Mouse (Mus musculus) lung, embryonic 16.5 days (tissue): Measurements from ENCODE around the gene Map4k4. TPM values are rescaled to one million over a fixed set of nuclear protein-coding genes. Genes with fewer than 3 reads are reported as not detected.

ENCODE experiments used
- ATAC-seq: fragments of 200-750 bp; cut with Nextera tagmentation; 2 replicates; pipeline ENCODE4 v1.8.0; 2017; ENCODE audit warnings: low read depth, mild to moderate bottlenecking, moderate library complexity
- H3K27ac ChIP-seq: fragments of 300-500 bp; sonication (generic); 2 replicates; pipeline ENCODE4 v1.5.1; 2014; ENCODE audit warnings: mild to moderate bottlenecking, control low read depth, low read length
- H3K27me3 ChIP-seq: fragments of 300-500 bp; sonication (generic); 2 replicates; pipeline ENCODE4 v1.6.1; 2014; ENCODE audit warnings: low read depth, low read length, mixed read lengths; ENCODE audit not compliant: control insufficient read depth, insufficient read depth
- H3K36me3 ChIP-seq: fragments of 300-500 bp; sonication (generic); 2 replicates; pipeline ENCODE4 v1.6.1; 2014; ENCODE audit warnings: low read length; ENCODE audit not compliant: control insufficient read depth, insufficient read depth
- H3K4me1 ChIP-seq: fragments of 300-500 bp; sonication (generic); replicated peaks from 2 replicates; pipeline ENCODE4 v1.6.1; 2014; ENCODE audit warnings: low read length, mixed read lengths; ENCODE audit not compliant: control insufficient read depth, insufficient read depth
- H3K4me2 ChIP-seq: fragments of 300-500 bp; sonication (generic); 2 replicates; pipeline ENCODE4 v1.6.1; 2014; ENCODE audit warnings: low read depth, low read length, control low read depth
- H3K4me3 ChIP-seq: fragments of 300-500 bp; sonication (generic); 2 replicates; pipeline ENCODE4 v1.5.1; 2014; ENCODE audit warnings: mild to moderate bottlenecking, low read length, control low read depth
- H3K9ac ChIP-seq: fragments of 300-500 bp; sonication (generic); 2 replicates; pipeline ENCODE4 v1.6.1; 2014; ENCODE audit warnings: low read length, control low read depth
- H3K9me3 ChIP-seq: fragments of 300-500 bp; sonication (generic); 2 replicates; pipeline ENCODE4 v1.6.1; 2016; ENCODE audit warnings: low read length; ENCODE audit not compliant: control insufficient read depth
- WGBS: fragments of 180-500 bp; shearing (Covaris S2); extraction: QIAGEN DNeasy Blood & Tissue Kit; methylation state at CpG from one replicate; pipeline ENCODE4 v1.1.7; 2014; 5-methylcytosine and 5-hydroxymethylcytosine counted together
- polyA plus RNA-seq: library from polyadenylated mRNA; unstranded; fragments of >200 nt; fragmentation: Nextera tagmentation; extraction: Ambion mirVana; gene quantifications from 2 replicates; pipeline ENCODE4 v1.2.1, GENCODE M21; 2015

The Map4k4 gene
- polyA plus RNA-seq, 1 experiment from 2014 or later, result 20.9 TPM

DNA sequence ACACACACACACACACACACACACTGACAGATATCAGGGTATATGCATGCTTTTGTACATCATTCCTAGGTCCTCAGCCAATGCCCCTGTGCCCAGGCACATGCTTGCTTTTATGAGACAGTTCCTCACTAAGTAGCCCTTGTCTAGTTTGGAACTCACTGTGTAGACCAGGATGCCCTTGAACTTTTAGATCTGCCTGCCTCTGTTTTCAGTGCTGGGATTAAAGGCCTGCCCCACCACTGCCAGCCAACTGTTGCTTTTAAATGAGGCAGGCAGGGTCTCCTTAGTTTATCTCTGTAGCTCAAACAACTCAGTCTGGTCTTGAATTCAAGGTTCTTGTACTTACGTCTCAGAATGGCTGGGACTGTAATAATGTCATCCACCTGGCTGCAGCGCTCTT lies 8.3 kb downstream of the Map4k4 start:
- H3K9me3 ChIP-seq, result no peaks in the 10 kb centered on the region
- no peaks in the 10 kb centered on the region for H3K27me3 ChIP-seq
- no peak overlapping the region for H3K9ac ChIP-seq
- no peak for ATAC-seq
- H3K4me3 ChIP-seq, result no peak overlapping the region
- H3K4me1 ChIP-seq, result peaks cover 43% of the 10 kb centered on the region
- no peak overlapping the region for H3K4me2 ChIP-seq
- H3K36me3 ChIP-seq, result peaks cover 4% of the 10 kb centered on the region
- 92% methylated on average over 2 of the region's 2 CpGs for WGBS
- H3K27ac ChIP-seq, result no peak overlapping the region

DNA sequence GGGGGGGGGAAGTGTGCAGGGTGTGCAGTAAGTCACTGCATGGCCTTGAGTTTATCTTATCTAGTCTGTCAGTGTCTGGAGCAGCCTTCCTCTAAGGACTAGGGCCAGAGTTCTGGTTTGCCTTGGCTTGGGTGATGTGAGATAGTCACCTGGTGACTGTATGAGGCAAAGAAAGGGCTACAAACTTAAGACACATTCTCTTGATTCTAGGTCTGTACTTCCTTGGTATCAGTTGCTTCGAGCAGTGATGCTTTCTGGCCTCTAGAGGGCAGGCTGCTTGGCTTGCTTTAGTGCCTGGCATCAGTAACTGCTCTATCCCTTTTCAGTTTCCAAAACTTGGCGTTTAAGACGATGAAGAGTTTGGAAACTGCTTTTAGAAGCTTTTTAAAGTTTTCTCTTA lies 10.7 kb downstream of the Map4k4 start:
- ATAC-seq, result no peak

DNA sequence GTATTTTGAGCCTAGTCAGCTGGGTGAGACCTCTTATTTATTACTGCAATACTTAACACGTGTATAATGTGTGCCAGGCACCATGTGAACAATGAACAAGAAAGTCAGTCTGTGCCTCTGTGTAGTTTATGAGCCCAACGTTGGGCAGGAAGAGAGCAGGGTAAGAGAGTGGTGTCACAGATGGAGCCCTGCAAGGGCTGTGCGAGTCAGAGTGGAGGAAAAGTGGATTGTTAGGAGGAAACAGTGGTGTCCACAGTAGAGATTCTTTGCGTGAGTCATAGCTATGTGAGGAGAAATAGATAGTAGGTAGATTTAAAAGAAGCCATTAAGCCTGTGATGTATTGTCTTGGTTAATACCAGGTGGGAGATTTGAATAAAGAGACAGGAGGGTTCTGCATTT lies 12.5 kb downstream of the Map4k4 start:
- 68% methylated on average over 4 of the region's 4 CpGs for WGBS

More for the DNA sequence above, 10.7 kb downstream of the Map4k4 start:
- Histone ChIP-seq H3K4me1 (peaks cover 28% of the 10 kb centered on the region), H3K27me3 (no peaks in the 10 kb centered on the region), H3K4me3 (no peak overlapping the region), H3K27ac (no peak overlapping the region), H3K36me3 (peaks cover 14% of the 10 kb centered on the region), H3K9ac (no peak overlapping the region), H3K4me2 (no peak overlapping the region), H3K9me3 (no peaks in the 10 kb centered on the region)
- WGBS, result 46% methylated on average over 3 of the region's 3 CpGs

DNA sequence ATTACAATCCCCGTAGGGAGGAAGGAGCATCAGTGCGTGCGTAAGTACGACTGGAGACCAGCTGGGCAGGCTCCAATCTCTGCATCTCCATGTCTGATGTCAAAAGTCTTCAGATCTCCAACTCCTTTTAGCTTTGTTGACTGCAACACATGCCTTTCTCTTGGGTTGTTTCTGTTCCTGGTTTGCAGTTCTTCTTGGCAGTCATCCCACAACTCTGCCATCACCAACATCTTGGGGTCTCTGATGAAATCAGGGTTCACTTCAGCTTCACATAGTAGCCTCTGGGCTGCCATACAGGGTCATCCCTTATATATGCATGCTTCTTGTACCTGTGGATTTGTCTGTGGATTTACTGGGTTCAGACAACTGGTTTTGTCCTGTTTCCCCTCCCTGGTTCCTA lies 15.4 kb downstream of the Map4k4 start:
- H3K4me2 ChIP-seq, result no peak overlapping the region
- H3K4me1 ChIP-seq, result peaks cover 18% of the 10 kb centered on the region
- H3K9ac ChIP-seq, result no peak overlapping the region
- WGBS, result 85% methylated on average over 4 of the region's 4 CpGs
- no peaks in the 10 kb centered on the region for H3K9me3 ChIP-seq
- no peak for ATAC-seq
- H3K27me3 ChIP-seq, result no peaks in the 10 kb centered on the region
- H3K36me3 ChIP-seq, result peaks cover 10% of the 10 kb centered on the region
- no peak overlapping the region for H3K4me3 ChIP-seq
- H3K27ac ChIP-seq, result no peak overlapping the region

More for the DNA sequence above, 12.5 kb downstream of the Map4k4 start:
- no peak overlapping the region for H3K4me3 ChIP-seq
- no peak overlapping the region for H3K27ac ChIP-seq
- H3K9me3 ChIP-seq, result no peaks in the 10 kb centered on the region
- no peak for ATAC-seq
- H3K4me1 ChIP-seq, result peaks cover 20% of the 10 kb centered on the region
- H3K9ac ChIP-seq, result no peak overlapping the region
- H3K36me3 ChIP-seq, result peaks cover 14% of the 10 kb centered on the region
- no peaks in the 10 kb centered on the region for H3K27me3 ChIP-seq
- H3K4me2 ChIP-seq, result no peak overlapping the region

DNA sequence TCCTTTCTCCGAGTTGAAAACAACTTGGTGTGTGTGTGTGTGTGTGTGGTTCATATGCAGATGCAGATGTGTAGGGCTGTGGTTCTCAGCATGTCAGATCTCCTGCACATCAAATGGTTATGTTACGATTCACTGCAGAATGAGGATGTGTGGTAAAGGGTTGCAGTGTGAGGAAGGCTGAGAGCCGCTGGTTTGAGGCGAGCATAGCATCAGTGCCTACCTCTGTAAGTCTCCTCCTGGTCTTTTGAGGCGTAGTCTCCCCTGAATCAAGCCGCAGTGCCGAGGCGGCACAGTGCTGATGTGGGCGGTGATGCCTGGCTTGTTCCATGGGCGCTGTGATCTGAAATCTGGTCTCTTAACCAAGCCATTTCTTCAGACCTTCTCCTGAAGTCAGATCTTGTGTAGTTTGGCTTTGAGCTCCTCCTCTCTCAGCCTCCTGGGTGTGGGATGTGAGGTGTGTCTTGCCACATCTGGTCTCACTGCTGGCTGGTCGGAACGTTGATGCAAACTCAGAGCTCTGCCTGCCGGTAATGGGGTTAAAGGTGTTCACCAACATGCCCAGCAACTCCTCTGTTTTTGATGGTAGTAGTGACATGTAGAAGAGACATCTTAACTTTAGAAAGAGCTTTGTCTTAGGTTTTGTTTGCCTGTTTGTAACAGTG lies 17.3 kb downstream of the Map4k4 start:
- H3K4me1 ChIP-seq, result peaks cover 29% of the 10 kb centered on the region
- no peak overlapping the region for H3K27ac ChIP-seq
- WGBS, result 77% methylated on average over 13 of the region's 13 CpGs

DNA sequence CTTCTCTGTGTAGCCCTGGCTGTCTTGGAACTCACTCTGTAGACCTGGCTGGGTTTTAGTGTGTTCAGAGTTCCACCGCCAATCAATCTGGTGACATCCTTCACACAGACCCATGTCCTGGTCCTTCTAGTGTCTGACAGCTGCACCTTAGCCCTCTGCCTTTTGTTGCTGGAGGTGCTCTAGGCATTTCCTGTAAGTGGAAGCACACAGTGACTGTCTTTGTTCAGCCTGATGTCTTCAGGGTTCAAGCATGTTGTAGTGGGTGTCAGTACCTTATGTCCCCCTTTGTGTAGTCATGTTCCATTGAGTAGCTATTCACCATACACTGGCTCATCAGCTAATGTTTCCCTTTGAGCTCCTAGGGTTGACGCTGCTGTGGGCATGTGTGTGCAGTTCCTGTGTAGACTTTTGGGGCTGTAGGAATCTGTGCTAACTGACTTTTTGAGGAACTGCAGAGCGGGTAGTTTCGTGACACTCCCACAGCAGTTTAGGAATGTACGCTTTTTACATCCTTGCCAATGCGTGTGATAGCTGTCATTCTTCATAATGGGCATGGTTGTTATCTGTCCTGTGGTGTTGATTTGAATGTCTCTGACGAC lies 17.9 kb downstream of the Map4k4 start:
- Histone ChIP-seq H3K27me3 (no peaks in the 10 kb centered on the region), H3K36me3 (peaks cover 10% of the 10 kb centered on the region), H3K4me2 (no peak overlapping the region), H3K9ac (no peak overlapping the region), H3K4me3 (no peak overlapping the region), H3K9me3 (no peaks in the 10 kb centered on the region), H3K27ac (no peak overlapping the region), H3K4me1 (peaks cover 35% of the 10 kb centered on the region)
- ATAC-seq, result 0 out of 2 replicates have a peak, but pooled peaks have one; percentile 15
- 57% methylated on average over 7 of the region's 7 CpGs for WGBS

More for the DNA sequence above, 17.3 kb downstream of the Map4k4 start:
- no peak overlapping the region for H3K9ac ChIP-seq
- no peak overlapping the region for H3K4me2 ChIP-seq
- no peaks in the 10 kb centered on the region for H3K27me3 ChIP-seq
- peaks cover 10% of the 10 kb centered on the region for H3K36me3 ChIP-seq
- ATAC-seq, result no peak
- H3K9me3 ChIP-seq, result no peaks in the 10 kb centered on the region
- H3K4me3 ChIP-seq, result no peak overlapping the region

DNA sequence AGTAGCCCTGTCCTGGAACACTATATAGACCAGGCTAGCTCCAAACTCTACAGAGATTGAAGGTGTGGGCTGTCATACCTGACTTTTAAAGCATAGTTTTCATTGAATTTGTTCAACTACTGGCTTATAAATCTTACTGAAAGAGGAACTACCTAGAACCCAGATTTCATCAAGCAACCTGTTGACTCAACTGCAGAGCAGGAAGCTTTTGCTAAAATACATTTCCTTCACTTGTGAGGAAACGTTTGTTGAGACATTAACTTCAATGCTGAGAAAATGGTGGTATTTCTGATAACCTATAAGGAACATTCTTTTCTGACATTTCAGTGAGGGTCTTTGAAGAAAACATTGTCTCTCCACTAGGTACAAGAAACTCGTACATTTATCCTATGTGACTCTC lies 19.9 kb downstream of the Map4k4 start:
- H3K27ac ChIP-seq, result no peak overlapping the region

DNA sequence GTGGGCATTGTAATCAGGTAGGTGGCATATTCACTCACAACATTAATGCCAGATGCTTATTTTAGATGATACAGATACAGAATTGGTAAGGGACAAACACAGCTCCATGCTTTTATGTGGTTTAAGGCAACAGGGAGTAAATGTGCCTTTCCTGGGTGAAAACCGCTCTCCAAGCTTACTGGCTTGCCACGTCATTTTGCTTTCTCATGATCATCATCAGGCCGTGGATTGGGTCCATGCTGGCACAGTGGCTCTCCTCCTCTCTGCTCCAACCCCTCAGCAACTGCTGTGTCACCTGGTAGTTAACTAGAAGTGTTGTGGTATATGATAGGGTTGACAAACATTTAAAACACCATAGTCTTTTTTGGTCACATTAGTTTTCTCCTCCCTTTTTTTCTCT lies 21.3 kb downstream of the Map4k4 start:
- Histone ChIP-seq H3K4me1 (peaks cover 53% of the 10 kb centered on the region), H3K36me3 (no peaks in the 10 kb centered on the region), H3K27ac (no peak overlapping the region), H3K27me3 (no peaks in the 10 kb centered on the region), H3K4me2 (no peak overlapping the region), H3K9me3 (no peaks in the 10 kb centered on the region), H3K4me3 (no peak overlapping the region), H3K9ac (no peak overlapping the region)
- ATAC-seq, result no peak
- WGBS, result 79% methylated on average over 3 of the region's 3 CpGs

More for the DNA sequence above, 19.9 kb downstream of the Map4k4 start:
- peaks cover 51% of the 10 kb centered on the region for H3K4me1 ChIP-seq
- H3K27me3 ChIP-seq, result no peaks in the 10 kb centered on the region
- H3K4me2 ChIP-seq, result no peak overlapping the region
- no peak overlapping the region for H3K4me3 ChIP-seq
- peaks cover 2% of the 10 kb centered on the region for H3K36me3 ChIP-seq
- H3K9me3 ChIP-seq, result no peaks in the 10 kb centered on the region
- no peak overlapping the region for H3K9ac ChIP-seq
- no peak for ATAC-seq
- 39% methylated on average over 2 of the region's 2 CpGs for WGBS

DNA sequence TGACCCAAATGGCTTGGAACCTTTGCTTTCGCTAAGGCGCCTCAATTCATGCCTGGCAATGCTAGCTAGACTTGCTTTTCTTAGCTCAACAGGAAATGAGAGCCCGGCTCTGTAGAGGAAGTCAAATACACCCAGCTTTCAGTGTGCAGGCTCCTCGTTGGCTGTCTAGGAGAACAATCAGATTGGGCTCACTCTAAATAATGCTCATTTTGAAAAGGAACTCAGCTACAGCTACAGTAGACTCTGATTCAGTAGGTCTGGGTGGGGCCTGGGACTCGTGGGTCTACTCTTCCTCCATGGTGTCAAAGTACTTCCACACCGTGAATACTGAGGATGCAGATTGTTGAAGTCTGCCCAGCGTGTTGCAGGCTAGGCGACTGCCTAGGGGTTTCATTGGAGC lies 22.0 kb downstream of the Map4k4 start:
- Histone ChIP-seq H3K4me3 (no peak overlapping the region), H3K27ac (peak overlapping the region; percentile 65), H3K4me2 (peak overlapping the region; percentile 13; the same call in 1 of the 2 replicates), H3K9ac (no peak overlapping the region), H3K4me1 (peaks cover 48% of the 10 kb centered on the region), H3K9me3 (no peaks in the 10 kb centered on the region), H3K27me3 (no peaks in the 10 kb centered on the region), H3K36me3 (no peaks in the 10 kb centered on the region)
- 23% methylated on average over 8 of the region's 8 CpGs for WGBS
- peak; percentile 46; the same call in 1 of the 2 replicates for ATAC-seq
